Mouse (Mus musculus) forebrain, embryonic 13.5 days (tissue): Measurements from ENCODE around the gene Tmem150a. TPM values are rescaled to one million over a fixed set of nuclear protein-coding genes. Genes with fewer than 3 reads are reported as not detected.

Experiments used
- ATAC-seq: fragments of 200-750 bp; cut with Nextera tagmentation; 2 replicates; pipeline ENCODE4 v1.8.0; 2017
- H3K27ac ChIP-seq: fragments of 300-500 bp; sonication (generic); 2 replicates; pipeline ENCODE4 v1.5.1; 2015; ENCODE audit warnings: inconsistent platforms, mild to moderate bottlenecking, moderate library complexity
- H3K27me3 ChIP-seq: fragments of 300-500 bp; sonication (generic); 2 replicates; pipeline ENCODE4 v1.6.1; 2015; ENCODE audit warnings: mild to moderate bottlenecking, inconsistent platforms
- H3K36me3 ChIP-seq: fragments of 300-500 bp; sonication (generic); 2 replicates; pipeline ENCODE4 v1.6.1; 2015; ENCODE audit warnings: mild to moderate bottlenecking, inconsistent platforms; ENCODE audit not compliant: poor library complexity, severe bottlenecking
- H3K4me1 ChIP-seq: fragments of 300-500 bp; sonication (generic); 2 replicates; pipeline ENCODE4 v1.6.1; 2015; ENCODE audit warnings: inconsistent platforms
- H3K4me2 ChIP-seq: fragments of 300-500 bp; sonication (generic); 2 replicates; pipeline ENCODE4 v1.6.1; 2015; ENCODE audit warnings: inconsistent platforms, mild to moderate bottlenecking, moderate library complexity
- H3K4me3 ChIP-seq: fragments of 300-500 bp; sonication (generic); 2 replicates; pipeline ENCODE4 v1.5.1; 2015; ENCODE audit warnings: mild to moderate bottlenecking, inconsistent platforms
- H3K9ac ChIP-seq: fragments of 300-500 bp; sonication (generic); 2 replicates; pipeline ENCODE4 v1.6.1; 2015; ENCODE audit warnings: mild to moderate bottlenecking, inconsistent platforms
- H3K9me3 ChIP-seq: fragments of 300-500 bp; sonication (generic); replicated peaks from 2 replicates; pipeline ENCODE4 v1.6.1; 2016; ENCODE audit warnings: inconsistent platforms
- WGBS: fragments of 180-500 bp; shearing (Covaris S2); methylation state at CpG from one replicate; pipeline ENCODE4 v1.1.7; 2015; 5-methylcytosine and 5-hydroxymethylcytosine counted together
- polyA plus RNA-seq: library from polyadenylated mRNA; unstranded; fragments of >200 nt; fragmentation: Nextera tagmentation; extraction: Ambion mirVana; gene quantifications from 2 replicates; pipeline ENCODE4 v1.2.1, GENCODE M21; 2015

The Tmem150a gene
- polyA plus RNA-seq, 1 experiment from 2014 or later, result 6.9 TPM

GRCm38 (mm10) chr6:72380131-72380770 is 25.0 kb downstream of the Tmem150a start, which contains the start of gene Vamp5:
TSS of gene Vamp5 (minus strand) at chr6:72380468.
- ATAC-seq, result peak; percentile 43; the same call in 1 of the 2 replicates
- Histone ChIP-seq H3K9me3 (no peaks in the 10 kb centered on the region), H3K36me3 (no peaks in the 10 kb centered on the region), H3K4me1 (peaks cover 7% of the 10 kb centered on the region; the same call in 1 of the 2 replicates), H3K4me2 (peak within 1 kb of the TSS; percentile 66), H3K9ac (peak within 1 kb of the TSS; percentile 59), H3K27me3 (peaks cover 37% of the 10 kb centered on the region), H3K4me3 (peak within 1 kb of the TSS; percentile 44), H3K27ac (no peak within 1 kb of the TSS; the same call in 1 of the 2 replicates)
- WGBS, result 3% methylated on average over 49 of the region's 49 CpGs

DNA sequence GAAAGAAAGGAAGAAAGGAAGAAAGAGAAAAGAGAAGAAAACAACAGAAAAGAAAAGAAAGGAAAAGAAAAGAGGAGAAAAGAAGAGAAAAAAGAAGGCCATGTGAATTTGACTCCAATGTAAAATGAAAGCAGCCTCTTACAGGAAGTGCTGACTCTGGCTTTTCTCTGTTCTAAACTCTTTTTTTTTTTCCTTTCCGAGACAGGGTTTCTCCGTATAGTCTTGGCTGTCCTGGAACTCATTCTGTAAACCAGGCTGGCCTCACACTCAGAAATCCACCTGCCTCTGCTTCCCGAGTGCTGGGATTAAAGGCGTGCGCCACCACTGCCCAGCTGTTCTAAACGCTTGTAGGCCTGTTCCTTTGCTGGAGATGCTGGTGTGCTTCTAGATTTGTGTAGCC is 27.2 kb downstream of the Tmem150a start:
- ATAC-seq, result no peak
- no peak overlapping the region for H3K4me3 ChIP-seq

GRCm38 (mm10) chr6:72383142-72383820 is 28.0 kb downstream of the Tmem150a start:
- Histone ChIP-seq H3K27ac (no peak overlapping the region), H3K4me3 (no peak overlapping the region), H3K9me3 (no peaks in the 10 kb centered on the region), H3K36me3 (no peaks in the 10 kb centered on the region), H3K27me3 (peaks cover 30% of the 10 kb centered on the region), H3K9ac (no peak overlapping the region), H3K4me1 (peaks cover 7% of the 10 kb centered on the region; the same call in 1 of the 2 replicates), H3K4me2 (no peak overlapping the region)
- WGBS, result 84% methylated on average over 6 of the region's 6 CpGs
- no peak for ATAC-seq

More for the DNA sequence above, 27.2 kb downstream of the Tmem150a start:
- Histone ChIP-seq H3K27me3 (peaks cover 37% of the 10 kb centered on the region), H3K4me1 (peaks cover 7% of the 10 kb centered on the region; the same call in 1 of the 2 replicates), H3K4me2 (no peak overlapping the region), H3K27ac (no peak overlapping the region), H3K9me3 (no peaks in the 10 kb centered on the region), H3K9ac (no peak overlapping the region), H3K36me3 (no peaks in the 10 kb centered on the region)
- WGBS, result 78% methylated on average over 6 of the region's 6 CpGs

DNA sequence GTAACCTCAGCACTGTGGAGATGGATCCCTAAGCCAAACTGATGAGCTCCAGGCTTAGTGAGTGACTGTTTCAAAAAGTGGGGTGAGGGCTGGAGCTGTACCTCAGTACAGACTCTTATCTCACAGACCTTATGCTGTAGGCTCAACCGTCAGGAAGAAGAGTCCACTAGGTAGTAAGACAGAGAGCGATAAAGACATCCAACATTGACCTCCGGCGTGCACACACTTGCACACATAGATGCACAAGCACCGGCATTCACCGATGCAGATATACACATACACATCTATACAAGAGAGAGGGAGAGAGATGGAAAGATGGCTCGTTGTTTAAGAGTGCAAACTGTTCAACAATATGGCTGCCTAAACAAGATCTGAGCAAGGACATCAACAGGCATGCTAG is 28.7 kb downstream of the Tmem150a start:
- H3K9me3 ChIP-seq, result no peaks in the 10 kb centered on the region
- no peak overlapping the region for H3K4me3 ChIP-seq
- H3K4me2 ChIP-seq, result no peak overlapping the region
- no peak overlapping the region for H3K9ac ChIP-seq
- H3K27ac ChIP-seq, result no peak overlapping the region
- H3K36me3 ChIP-seq, result no peaks in the 10 kb centered on the region
- H3K27me3 ChIP-seq, result peaks cover 24% of the 10 kb centered on the region
- ATAC-seq, result no peak
- WGBS, result 92% methylated on average over 7 of the region's 7 CpGs
- H3K4me1 ChIP-seq, result peaks cover 7% of the 10 kb centered on the region; the same call in 1 of the 2 replicates

GRCm38 (mm10) chr6:72385258-72385657 is 30.0 kb downstream of the Tmem150a start:
- H3K4me3 ChIP-seq, result no peak overlapping the region
- H3K27me3 ChIP-seq, result peaks cover 21% of the 10 kb centered on the region
- no peaks in the 10 kb centered on the region for H3K9me3 ChIP-seq
- ATAC-seq, result no peak
- peaks cover 13% of the 10 kb centered on the region for H3K4me1 ChIP-seq
- 87% methylated on average over 4 of the region's 4 CpGs for WGBS
- no peak overlapping the region for H3K27ac ChIP-seq
- no peak overlapping the region for H3K9ac ChIP-seq
- H3K36me3 ChIP-seq, result no peaks in the 10 kb centered on the region
- H3K4me2 ChIP-seq, result no peak overlapping the region

- peaks cover 14% of the 10 kb centered on the region for H3K4me1 ChIP-seq
- no peak for ATAC-seq
- no peak overlapping the region for H3K4me3 ChIP-seq
- no peak overlapping the region for H3K4me2 ChIP-seq
- H3K9me3 ChIP-seq, result no peaks in the 10 kb centered on the region
- H3K27ac ChIP-seq, result no peak overlapping the region
- H3K36me3 ChIP-seq, result no peaks in the 10 kb centered on the region
- WGBS, result 88% methylated on average over 2 of the region's 2 CpGs
- no peak overlapping the region for H3K9ac ChIP-seq
- peaks cover 14% of the 10 kb centered on the region for H3K27me3 ChIP-seq
These were observed 31.3 kb downstream of the Tmem150a start for GRCm38 (mm10) chr6:72386561-72386960.

GRCm38 (mm10) chr6:72387816-72388215 is 32.6 kb downstream of the Tmem150a start:
- peaks cover 14% of the 10 kb centered on the region; the same call in 1 of the 2 replicates for H3K27me3 ChIP-seq
- no peaks in the 10 kb centered on the region for H3K36me3 ChIP-seq
- no peak for ATAC-seq
- H3K9ac ChIP-seq, result no peak overlapping the region
- peaks cover 14% of the 10 kb centered on the region for H3K4me1 ChIP-seq
- no peak overlapping the region for H3K4me3 ChIP-seq
- WGBS, result 83% methylated on average over 3 of the region's 3 CpGs
- no peak overlapping the region for H3K27ac ChIP-seq
- no peaks in the 10 kb centered on the region for H3K9me3 ChIP-seq
- H3K4me2 ChIP-seq, result no peak overlapping the region

- WGBS, result 73% methylated on average over 10 of the region's 10 CpGs
- H3K4me3 ChIP-seq, result no peak overlapping the region
- H3K36me3 ChIP-seq, result no peaks in the 10 kb centered on the region
- H3K9ac ChIP-seq, result no peak overlapping the region
- H3K9me3 ChIP-seq, result no peaks in the 10 kb centered on the region
- H3K27me3 ChIP-seq, result peaks cover 14% of the 10 kb centered on the region; the same call in 1 of the 2 replicates
- no peak overlapping the region for H3K4me2 ChIP-seq
- no peak for ATAC-seq
- H3K4me1 ChIP-seq, result peaks cover 14% of the 10 kb centered on the region
- no peak overlapping the region for H3K27ac ChIP-seq
These were observed 33.0 kb downstream of the Tmem150a start for GRCm38 (mm10) chr6:72388266-72388665.

- WGBS, result 88% methylated on average over 6 of the region's 6 CpGs
- no peak overlapping the region for H3K4me2 ChIP-seq
These were observed 33.6 kb downstream of the Tmem150a start for GRCm38 (mm10) chr6:72388791-72389329.

DNA sequence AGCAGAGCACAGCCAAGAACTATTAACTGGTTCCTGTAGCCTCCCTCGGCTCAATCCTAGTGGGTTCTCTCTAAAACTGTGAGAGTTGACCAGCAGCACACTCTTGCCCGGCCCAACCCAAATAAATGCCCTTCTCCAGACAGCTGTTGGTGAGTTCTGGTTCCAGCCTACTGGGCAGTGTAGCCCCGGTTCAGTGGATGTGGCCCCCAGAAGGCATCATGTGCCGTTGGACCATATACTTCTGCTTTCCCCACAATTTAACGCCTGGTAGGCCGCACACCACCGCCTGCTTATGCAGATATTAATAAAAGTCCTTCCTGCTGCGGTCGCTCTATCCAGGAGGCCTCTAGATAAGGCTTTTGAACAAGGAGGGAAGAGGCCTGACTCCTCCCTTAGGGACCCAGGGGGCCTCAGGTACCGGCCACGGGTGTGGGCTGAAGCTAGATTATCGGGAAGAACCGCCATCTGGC is 34.3 kb downstream of the Tmem150a start:
- 32% methylated on average over 13 of the region's 13 CpGs for WGBS

More at GRCm38 (mm10) chr6:72388791-72389329, 33.6 kb downstream of the Tmem150a start:
- Histone ChIP-seq H3K36me3 (no peaks in the 10 kb centered on the region), H3K4me1 (peaks cover 14% of the 10 kb centered on the region), H3K9ac (no peak overlapping the region), H3K4me3 (no peak overlapping the region), H3K27ac (no peak overlapping the region), H3K9me3 (no peaks in the 10 kb centered on the region), H3K27me3 (peaks cover 14% of the 10 kb centered on the region; the same call in 1 of the 2 replicates)
- no peak for ATAC-seq

DNA sequence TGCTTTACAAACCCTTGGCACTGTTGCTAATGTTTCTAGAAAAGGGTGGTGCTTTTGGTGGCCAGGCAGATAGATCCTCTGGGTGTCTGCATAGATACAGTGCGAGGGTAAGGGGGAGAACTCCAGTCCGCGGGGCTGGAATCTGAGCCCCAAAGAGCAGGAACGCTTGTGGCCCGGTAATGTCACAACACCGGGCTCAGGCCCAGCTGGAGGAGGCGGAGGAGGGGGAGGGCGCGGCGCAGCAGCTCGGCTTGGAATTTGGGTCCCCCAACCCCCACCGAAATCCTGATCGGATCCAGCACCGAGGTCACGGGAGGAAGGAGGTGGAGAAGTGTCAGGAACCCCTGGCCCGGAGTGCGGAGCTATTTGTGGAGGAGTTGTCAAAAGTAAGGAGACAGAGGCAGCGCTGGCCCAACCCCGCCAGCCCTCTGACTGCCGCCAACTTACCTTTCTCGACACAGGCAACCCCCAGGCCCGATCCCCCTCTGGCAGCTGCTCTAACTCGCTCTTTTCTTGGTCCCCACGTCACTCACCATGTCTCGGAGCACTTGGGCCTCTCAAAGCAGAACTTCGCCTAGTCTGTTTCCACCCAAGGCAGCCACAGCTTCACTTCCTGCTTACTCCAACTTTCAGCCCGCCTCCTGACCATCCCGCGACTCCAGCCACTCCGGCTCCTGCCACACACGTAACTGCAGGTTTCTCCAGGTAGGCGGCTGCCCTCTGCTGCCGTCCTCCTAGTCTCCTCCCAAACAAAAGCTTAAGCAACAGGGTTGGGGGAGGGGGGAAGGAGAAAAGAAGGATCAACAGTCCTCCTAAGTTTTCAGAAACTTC is 34.9 kb downstream of the Tmem150a start, which contains the start of gene Vamp8:
Gene Vamp8 (minus strand): TSS at position 763 of the 831 bp plus-strand sequence.
- WGBS, result 2% methylated on average over 33 of the region's 33 CpGs
- Histone ChIP-seq H3K4me1 (peaks cover 14% of the 10 kb centered on the region), H3K9me3 (no peaks in the 10 kb centered on the region), H3K4me2 (peak within 1 kb of the TSS; percentile 60), H3K27ac (no peak within 1 kb of the TSS), H3K27me3 (peaks cover 14% of the 10 kb centered on the region; the same call in 1 of the 2 replicates), H3K4me3 (peak within 1 kb of the TSS; percentile 38), H3K36me3 (no peaks in the 10 kb centered on the region), H3K9ac (peak within 1 kb of the TSS; percentile 59)
- peak; percentile 41; the same call in 1 of the 2 replicates for ATAC-seq

More for the DNA sequence above, 34.3 kb downstream of the Tmem150a start:
- H3K4me2 ChIP-seq, result peak overlapping the region; percentile 60
- peak overlapping the region; percentile 38; the same call in 1 of the 2 replicates for H3K4me3 ChIP-seq
- no peaks in the 10 kb centered on the region for H3K36me3 ChIP-seq
- H3K4me1 ChIP-seq, result peaks cover 14% of the 10 kb centered on the region
- H3K27ac ChIP-seq, result no peak overlapping the region
- ATAC-seq, result no peak
- no peaks in the 10 kb centered on the region for H3K9me3 ChIP-seq
- H3K9ac ChIP-seq, result peak overlapping the region; percentile 59; the same call in 1 of the 2 replicates
- H3K27me3 ChIP-seq, result peaks cover 14% of the 10 kb centered on the region; the same call in 1 of the 2 replicates
